Mouse (Mus musculus) right cerebral cortex, postnatal 25 days (tissue): Measurements from ENCODE around the gene Ccnjl.

ENCODE experiments used
- DNase-seq: peaks from one replicate; pipeline ENCODE4 v3.0.0; 2022

The Ccnjl gene

DNA sequence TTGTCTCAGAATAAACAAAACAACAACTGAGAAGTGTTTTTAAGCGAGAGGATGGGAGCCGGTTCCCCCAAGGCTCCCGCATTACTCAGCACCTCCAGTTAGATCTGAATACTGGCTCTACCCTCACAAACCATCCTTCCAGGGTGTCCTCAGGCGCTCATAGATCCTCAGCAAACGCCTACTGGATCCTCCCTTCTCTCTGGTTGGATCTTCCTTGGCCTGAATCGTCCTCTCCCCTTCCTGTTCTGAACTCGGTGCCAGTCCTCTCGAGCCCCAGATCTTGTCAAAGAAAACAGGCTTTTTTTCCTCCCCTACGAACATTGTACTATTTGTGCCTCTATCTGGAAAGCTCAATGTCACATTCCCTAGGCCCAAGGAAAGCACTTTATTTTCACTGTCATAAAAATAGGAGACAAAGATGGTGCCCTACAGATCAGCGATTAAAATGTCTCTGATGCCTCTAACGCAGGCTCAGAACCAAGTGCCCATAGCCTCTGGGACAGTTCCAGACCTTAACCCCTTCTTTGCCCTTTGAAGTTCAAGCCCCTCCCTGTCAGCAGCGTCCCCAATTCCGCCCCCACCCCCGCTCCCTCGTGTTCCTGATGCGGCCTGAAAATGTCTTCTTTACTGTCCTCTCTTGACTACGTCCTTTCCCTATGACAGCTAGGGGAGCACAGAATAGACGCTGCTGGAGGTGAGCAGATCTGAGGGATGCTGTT, 98.5 kb downstream of the Ccnjl start:
- no peak for DNase-seq

GRCm38 (mm10) chr11:43631645-43632044, 103.1 kb downstream of the Ccnjl start:
- no peak for DNase-seq

- peak; percentile 35 for DNase-seq
Measured at GRCm38 (mm10) chr11:43632566-43632965, 104.0 kb downstream of the Ccnjl start.

GRCm38 (mm10) chr11:43633165-43633564, 104.6 kb downstream of the Ccnjl start:
- no peak for DNase-seq

- DNase-seq, result peak; percentile 31
Measured at GRCm38 (mm10) chr11:43633658-43634401, 105.2 kb downstream of the Ccnjl start.
